ENCODE assay signal across 8 mouse cellular contexts in the genomic region with DNA sequence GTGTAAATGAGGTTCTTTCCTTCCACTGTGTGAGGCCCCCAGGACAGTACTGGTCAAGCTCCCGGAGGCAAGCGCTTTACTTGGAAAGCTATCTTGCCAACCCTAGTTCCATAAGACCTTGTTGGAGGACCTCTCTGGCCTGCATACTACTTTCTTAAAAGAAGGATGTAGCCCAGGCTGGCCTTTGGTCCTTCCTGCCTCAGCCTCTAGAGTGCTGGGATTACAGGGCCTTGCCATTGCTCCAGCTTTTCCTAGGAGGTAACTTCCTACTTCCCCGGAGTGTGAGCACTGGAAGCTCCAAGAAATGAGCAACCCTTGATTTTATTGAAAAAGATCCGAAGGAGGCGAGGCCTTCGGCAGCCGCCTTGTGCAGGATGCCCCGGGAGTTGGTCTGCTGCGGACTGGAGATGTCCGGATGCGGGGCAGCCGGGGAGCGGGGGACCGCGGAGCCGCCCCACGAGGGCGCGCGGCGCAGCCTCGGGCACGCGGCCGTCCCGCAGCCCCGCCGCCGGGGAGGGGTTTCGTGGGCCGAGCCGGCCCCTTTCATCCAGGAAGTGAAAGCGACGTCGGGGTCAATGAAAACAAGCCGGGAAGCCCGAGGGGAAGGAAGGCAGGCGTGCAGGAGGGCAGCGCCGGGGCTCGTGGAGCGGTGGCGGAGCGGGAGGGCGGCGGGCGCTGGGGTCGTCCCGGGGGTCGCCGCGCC. TPM values are rescaled to one million over a fixed set of nuclear protein-coding genes. Genes with fewer than 3 reads are reported as not detected.
A peak's percentile ranks its signal among the peaks of the same experiment; 100 is the strongest.
DNase-seq lines count a peak whose midpoint lies in the region; ATAC-seq lines count a peak whose summit lies in the region.

TSS of gene Plekha3 (plus strand) at position 557 of the 703 bp plus-strand sequence.

- ATAC-seq in activated CD4-positive, CD25-positive, alpha-beta regulatory T cell, adult 4 months = peak; percentile 50
- peak; percentile 60 for ATAC-seq in inflammation-experienced regulatory T-cells, adult 6 months

- intact Hi-C loops in gastrocnemius, postnatal 14 days (cut with DNase I; ENCODE audit: low total_unique reads) = no loop called here

- H3K4me3 ChIP-seq in megakaryocyte, embryonic 14.5 days (replicated peaks) = peak within 1 kb of the TSS; percentile 95

- no peaks in the 10 kb centered on the region for H3K9me3 ChIP-seq in megakaryocyte, embryonic 14.5 days

- peak; percentile 84 for DNase-seq in embryo, embryonic 10.5 days (ENCODE audit: low spot score)
- peak; percentile 86 for DNase-seq in gastrocnemius, postnatal 14 days
- DNase-seq in left cerebral cortex, adult 9 months (ENCODE audit: low spot score in 2 of 2) = peak; percentile 36 to 80
- DNase-seq in right cerebral cortex, adult 2 months (ENCODE audit: low spot score in 2 of 2) = peak; percentile 79 to 80
- peak; percentile 33 for DNase-seq in urinary bladder, postnatal 10 days (ENCODE audit: low spot score)

- H3K4me1 ChIP-seq in megakaryocyte, embryonic 14.5 days = peaks cover 68% of the 10 kb centered on the region

- H3K36me3 ChIP-seq in megakaryocyte, embryonic 14.5 days (replicated peaks; ENCODE audit: low read length) = peaks cover 21% of the 10 kb centered on the region

- H3K27me3 ChIP-seq in megakaryocyte, embryonic 14.5 days (replicated peaks) = no peaks in the 10 kb centered on the region

RNA-seq across cellular contexts. Expression of gene Plekha3, which starts in this region (rescaled TPM):
- 10 to 100 TPM in 1 of 2 experiments, 1 to 10 TPM in 1; 9.1 to 13.0 TPM for polyA plus RNA-seq in activated CD4-positive, CD25-positive, alpha-beta regulatory T cell, adult 4 months (2017; shearing (Covaris generic))
- total RNA-seq in gastrocnemius, postnatal 14 days (2021) = 1 to 10 TPM; 7.5 to 8.8 TPM
- 10 to 100 TPM; 10.3 to 15.8 (median 12.0) TPM for polyA plus RNA-seq in inflammation-experienced regulatory T-cells, adult 6 months (2017; shearing (Covaris generic))
- polyA plus RNA-seq in megakaryocyte, embryonic 14.5 days (2012; ENCODE audit: insufficient read depth, low replicate concordance) = 2.0 and 3.5 TPM in 2 replicates

Comparison
In these comparisons a context has a peak if more than half of its experiments do, and no peak if none do; other contexts are left out.
1. Peak in every context shown above with its lines: DNase-seq, ATAC-seq and H3K4me3 ChIP-seq.
2. DNase-seq: peak in every context shown above with its lines; median percentile 86 in gastrocnemius, postnatal 14 days; 84 in embryo, embryonic 10.5 days; 80 in right cerebral cortex, adult 2 months; 58 in left cerebral cortex, adult 9 months; 33 in urinary bladder, postnatal 10 days.